Mouse (Mus musculus) monocyte, adult 5-6 weeks (primary cell): ENCODE results near the gene Samhd1. TPM values are rescaled to one million over a fixed set of nuclear protein-coding genes. Genes with fewer than 3 reads are reported as not detected.

Experiments used
- ATAC-seq: fragments of 153-309, 156-312 bp; replicated peaks from 2 replicates; pipeline ENCODE4 v1.8.0; 2017; ENCODE audit warnings: mild to moderate bottlenecking; ENCODE audit not compliant: low TSS enrichment, insufficient number of reproducible peaks, severe bottlenecking, poor library complexity, low FRiP score
- total RNA-seq: library from RNA; stranded (forward); fragments of 200-1000, 200-491, 200-594 nt; gene quantifications from 3 replicates; pipeline ENCODE4 v1.2.3, GENCODE M21; 2017

Gene Samhd1
- 1,089 to 1,183 TPM (median 1,123 TPM) in 3 replicates for total RNA-seq

DNA sequence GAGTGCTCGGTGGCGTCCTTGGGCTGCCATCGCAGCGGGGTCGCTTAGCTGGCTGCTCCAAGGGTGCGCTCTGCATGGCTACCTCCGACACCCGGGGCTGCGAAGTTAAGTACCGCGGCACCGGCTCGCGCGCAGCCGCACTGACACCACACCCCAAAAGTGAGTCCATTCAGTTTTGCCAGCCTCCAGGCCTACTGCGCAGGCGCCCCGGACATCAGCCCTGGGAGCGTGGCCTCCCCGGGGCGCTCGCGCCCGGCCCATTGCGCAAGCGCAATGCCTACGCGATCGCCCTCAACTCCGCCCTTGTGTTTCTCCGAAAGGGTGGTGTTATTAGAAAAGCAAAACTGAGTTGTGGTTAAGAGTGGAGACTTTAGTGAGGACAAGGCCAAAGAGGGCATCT lies at the start of gene Samhd1:
Gene Samhd1 (minus strand): TSS at position 252 of the 400 bp plus-strand sequence.
- ATAC-seq: peak; percentile 64

DNA sequence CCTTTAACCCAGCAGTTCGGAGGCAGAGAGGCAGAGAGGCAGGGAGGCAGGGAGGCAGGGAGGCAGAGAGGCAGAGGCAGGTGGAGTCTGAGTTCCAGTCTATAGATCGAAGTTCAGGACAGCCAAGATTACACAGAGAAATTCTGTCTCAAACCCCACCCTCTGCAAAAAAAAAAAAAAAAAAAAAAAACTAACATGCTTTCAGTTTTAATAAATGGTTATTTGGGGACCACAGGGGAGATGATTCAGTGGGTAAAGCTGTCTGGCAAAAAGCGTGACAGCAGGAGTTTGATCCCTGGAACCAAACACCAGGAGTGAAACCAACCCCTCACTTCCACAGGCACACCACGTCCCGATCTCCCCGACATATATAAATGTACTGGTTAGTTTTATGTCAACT lies 43.1 kb upstream of the Samhd1 start:
- no peak for ATAC-seq

DNA sequence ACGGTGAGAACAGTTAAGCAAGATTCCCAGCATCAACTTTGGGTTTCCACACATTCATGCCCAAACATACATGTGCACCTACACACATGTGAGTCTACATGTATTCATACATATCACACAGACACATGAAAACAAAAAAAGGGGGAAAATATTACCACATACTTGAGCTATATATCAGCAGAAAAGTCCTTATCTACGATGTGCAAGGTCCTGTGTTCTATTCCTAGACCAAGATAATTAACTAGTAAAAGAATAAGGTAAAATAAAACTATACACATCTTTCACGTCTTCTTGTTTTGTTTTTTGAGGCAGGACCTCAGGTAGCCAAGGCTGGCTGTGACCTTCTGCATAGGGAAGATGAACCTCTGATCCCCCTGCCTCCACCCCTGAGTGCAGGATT lies 41.2 kb upstream of the Samhd1 start:
- no peak for ATAC-seq

DNA sequence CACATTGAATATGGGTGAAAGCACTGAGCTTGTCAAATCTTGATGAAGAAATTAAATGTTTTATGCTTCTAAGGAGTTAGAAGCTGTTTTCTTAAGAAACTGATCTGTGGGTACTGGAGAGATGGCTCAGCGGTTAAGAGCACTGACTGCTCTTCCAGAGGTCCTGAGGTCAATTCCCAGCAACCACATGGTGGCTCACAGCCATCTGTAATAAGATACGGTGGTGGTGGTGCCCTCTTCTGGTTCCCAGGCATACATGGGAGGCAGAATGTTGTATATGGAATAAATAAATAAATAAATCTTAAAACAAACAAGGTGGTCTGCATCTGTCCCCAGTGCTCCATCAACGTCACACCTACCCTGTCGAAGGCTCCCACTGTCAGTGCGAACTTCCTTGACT lies 39.4 kb upstream of the Samhd1 start:
- no peak for ATAC-seq

DNA sequence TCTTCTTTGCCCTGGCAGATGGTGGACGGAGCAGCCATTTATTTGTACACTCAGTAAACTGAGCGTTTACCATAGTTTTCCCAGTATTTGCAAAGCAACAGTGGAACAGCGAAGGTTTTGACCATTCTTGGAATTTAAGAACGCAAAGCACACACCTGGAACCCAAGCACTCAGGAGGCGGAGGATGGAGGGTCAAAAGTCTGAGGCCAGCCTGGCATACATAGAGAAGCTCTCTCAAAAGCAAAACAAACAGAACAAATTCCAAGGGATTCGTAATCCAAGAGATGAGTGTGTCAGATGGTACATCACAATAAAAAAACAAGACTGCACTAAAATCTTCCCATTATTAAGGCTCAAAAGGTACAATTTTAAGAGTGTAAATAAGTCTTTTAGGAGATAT lies 38.5 kb upstream of the Samhd1 start:
- ATAC-seq: no peak

DNA sequence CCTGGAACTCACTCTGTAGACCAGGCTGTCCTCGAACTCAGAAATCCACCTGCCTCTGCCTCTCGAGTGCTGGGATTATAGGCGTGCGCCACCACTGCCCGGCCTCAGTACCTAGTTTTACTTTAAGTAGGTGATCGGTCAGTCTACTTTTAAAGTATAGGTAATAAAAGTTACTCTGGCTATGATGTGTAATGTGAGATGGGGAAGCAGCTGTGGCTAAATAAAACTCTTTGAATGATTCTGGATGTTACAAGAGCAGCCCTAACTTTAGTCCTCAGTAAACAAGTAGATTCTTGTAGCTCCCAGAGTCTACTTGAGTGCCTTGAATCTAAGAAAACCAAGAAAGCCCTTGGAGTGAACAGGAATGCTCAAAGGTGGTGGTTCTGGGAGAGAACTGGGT lies 37.9 kb upstream of the Samhd1 start:
- no peak for ATAC-seq

DNA sequence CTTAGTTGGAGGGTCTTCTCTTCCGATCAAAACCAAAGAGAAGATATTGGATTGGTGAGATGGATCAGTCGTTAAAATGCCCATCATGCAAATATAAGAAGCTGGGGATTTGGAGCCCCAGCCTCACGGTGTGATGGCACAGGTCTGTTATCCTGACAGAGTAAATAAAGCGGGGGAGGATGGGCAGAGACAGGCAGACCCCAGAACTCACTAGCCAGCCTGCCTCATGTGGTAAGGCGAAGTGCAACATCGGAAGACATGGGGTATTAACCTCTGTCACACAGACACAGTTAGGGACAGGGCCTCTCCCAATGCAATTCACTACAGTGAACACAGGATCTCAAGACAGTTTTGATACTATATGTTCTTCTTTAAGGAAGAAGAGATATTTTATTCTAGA lies 35.6 kb upstream of the Samhd1 start:
- ATAC-seq: no peak

DNA sequence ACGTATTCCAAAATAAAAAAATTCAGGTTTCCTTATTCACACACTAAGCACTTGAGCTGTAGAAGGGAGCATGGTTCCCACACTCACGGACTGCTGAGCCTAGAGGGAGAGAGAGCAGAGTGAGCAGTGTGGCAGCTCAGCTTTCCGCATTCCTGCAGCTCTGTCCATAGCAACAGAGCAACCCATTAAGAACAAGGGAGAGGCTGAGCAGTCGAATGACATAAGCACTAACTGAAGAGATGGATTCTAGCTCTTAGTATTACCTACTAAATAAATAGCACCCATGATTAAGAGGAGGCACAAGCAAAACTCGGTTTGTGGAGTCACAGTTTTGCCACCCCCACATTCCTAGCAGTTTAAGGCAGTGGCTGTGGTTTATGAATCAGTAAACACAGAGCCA lies 35.1 kb upstream of the Samhd1 start:
- no peak for ATAC-seq

DNA sequence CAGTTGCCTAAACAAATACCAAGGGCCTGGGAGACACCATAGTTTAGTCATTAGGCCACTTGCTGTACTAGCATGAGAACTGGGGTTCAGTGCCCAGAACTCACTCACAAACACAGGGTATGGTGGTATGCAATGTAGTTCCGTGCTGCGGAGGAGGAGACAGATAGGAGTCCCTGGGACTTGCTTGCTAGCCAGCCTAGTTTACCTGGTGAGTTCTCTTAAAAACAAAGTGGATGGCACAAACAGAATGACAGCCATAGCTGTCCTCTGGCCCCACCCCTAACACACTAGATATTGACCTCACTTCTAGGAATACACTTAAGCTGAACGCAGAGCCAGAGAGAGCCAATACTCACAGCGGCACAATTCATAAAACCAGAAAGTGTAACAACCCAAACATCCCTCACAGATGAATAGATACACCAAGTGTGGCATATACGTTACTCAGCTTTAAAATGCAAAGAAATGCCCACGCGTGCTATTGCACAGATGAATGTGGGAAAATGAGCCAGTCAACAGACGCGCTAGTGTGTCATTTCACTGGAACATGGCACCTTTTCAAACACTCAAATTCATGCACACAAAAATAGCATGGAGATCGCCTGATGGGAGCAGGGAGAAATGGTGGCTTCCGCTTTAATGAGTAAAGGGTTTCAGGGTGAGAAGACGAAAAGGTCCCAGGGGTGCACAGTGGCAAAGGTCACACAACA lies 31.5 kb upstream of the Samhd1 start:
- ATAC-seq: no peak

DNA sequence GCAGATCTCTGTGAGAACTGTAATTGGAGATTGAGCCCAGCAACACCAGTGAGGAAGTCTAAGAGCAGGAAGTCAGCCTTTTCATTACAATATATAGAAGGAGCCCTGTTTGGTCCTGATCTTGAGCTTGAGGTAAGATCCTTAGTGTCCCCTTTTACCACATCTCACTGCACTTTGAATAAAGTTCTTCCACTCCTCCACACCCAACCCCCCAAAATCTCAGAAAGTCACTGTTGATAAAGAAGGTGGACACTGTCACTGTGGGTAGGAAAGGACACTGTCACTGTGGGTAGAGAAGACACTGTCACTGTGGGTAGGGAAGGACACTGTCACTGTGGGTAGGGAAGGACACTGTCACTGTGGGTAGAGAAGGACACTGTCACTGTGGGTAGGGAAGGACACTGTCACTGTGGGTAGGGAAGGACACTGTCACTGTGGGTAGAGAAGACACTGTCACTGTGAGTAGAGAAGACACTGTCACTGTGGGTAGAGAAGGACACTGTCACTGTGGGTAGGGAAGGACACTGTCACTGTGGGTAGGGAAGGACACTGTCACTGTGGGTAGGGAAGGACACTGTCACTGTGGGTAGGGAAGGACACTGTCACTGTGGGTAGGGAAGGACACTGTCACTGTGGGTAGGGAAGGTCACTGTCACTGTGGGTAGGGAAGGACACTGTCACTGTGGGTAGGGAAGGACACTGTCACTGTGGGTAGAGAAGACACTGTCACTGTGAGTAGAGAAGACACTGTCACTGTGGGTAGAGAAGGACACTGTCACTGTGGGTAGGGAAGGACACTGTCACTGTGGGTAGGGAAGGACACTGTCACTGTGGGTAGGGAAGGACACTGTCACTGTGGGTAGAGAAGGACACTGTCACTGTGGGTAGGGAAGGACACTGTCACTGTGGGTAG lies 30.5 kb upstream of the Samhd1 start:
- peak; percentile 55 for ATAC-seq

DNA sequence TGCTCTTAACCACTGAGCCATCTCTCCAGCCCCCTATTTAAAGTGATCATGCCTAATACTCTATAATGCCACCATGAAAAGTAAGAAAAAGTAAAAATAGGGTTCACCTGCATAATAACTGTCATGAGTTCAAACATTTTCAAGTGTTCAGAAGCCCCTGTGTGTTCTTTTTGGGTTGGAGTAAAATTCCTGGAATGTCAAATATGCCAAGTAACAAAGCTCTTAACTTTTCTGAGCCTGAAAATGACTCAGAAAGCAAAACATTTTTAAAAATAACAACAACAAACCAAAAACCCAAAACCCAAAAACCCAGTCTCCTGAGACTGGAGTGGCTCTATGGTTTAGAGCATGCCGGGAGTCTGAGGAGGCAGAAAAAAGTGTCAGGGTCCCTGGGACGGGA lies 29.0 kb upstream of the Samhd1 start:
- ATAC-seq: no peak

DNA sequence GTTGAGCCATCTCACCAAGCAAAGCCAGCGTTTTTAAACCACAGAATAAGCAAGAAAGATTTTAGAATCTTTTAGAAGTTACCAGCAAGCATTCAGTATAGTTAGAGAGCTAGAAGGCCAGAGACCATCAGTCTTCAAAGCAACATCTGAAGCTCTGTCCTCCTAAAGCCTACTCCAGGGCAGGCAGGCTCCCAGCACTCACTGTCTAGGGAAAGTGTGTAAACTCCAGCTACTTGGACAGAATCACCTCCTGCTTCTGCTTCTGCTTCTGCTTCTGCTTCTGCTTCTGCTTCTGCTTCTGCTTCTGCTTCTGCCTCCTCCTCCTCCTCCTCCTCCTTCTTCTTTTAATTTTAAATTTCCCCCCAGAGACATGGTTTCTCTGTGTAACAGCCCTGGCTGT lies 21.0 kb upstream of the Samhd1 start:
- peak; percentile 77 for ATAC-seq

DNA sequence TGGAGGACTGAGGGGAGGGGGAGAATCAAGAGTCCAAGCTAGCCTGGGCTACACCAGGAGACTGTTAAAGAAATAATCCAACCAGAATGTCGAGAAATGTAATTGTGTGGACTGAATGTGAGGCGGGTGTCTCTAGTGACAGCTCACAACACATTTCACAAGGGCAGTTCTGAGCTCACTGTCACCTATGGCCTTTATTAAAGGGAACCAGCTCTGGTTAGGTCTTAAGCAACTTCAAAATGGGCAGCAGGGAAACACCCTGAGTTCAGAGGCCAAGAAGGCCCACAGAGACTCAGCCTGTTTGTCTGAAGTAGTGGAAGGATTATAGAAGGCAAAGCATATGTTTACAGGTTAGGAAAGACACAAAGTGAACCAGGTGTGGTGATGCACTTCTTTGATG lies 18.2 kb upstream of the Samhd1 start:
- ATAC-seq: peak; percentile 94

DNA sequence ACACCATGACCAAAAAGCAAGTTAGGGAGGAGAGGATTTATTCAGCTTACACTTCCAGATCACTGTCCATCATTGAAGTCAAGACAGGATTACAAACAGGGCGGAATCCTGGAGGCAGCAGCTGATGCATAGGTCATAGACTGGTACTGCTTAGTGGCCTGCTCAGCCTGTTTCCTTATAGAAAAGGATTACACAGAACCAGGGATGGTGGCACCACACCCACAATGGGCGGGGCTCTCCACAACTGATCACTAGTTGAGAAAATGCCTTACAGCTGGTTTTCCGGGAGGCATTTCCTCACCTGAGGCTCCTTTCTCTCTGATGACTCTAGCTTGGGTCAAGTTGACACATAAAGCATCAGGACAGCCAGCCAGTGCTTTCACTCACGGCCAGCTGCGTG lies 13.4 kb upstream of the Samhd1 start:
- ATAC-seq: 0 out of 2 replicates have a peak, but pooled peaks have one; percentile 30

DNA sequence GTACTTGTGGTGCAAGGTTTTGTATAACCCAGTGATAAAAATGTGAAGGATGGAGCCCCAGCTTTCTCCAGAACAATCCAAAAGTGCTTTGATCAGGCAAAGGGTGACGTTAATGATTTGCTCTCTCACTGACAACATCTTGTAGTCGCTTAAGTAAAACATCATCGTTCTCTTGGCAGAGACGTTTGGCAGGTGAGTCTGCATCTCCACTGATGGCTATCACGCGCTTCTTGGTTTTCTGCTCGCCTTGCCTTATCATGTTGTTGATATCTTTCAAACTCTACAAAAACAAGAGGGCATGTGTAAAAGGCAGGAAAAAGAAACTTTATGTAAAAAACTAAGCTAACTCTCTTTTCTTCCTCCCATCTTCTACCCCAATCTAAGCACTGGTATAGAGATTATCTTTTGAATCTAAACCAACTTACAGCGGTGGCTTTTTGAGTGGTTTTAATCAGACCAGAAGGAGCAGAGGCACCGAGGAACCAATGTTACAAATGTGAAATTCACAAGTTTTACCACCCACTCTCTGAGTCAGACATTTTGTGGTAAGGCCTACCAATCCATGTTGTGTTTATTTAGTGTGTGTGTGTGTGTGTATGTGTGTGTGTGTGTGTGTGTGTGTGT lies 12.4 kb upstream of the Samhd1 start:
- ATAC-seq: no peak

DNA sequence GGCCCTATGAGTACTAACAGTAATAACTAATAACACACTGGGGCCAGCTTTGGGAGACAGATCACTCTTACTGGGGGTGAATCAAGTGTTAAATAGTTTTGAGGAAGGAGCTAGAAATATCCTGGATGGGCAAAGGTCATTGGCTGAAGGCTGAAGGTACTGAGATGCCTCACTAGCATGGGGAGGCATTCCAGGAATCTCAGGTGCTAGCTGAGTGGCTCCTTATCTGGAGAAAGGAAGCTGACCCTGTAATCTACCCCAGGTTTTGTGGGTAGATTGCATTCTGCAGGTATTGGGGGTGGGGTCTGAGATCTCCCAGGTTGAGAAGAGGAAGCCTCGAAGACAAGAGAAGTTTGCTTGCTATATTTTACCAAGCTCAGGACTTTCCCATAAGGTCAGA lies 10.1 kb upstream of the Samhd1 start:
- no peak for ATAC-seq

DNA sequence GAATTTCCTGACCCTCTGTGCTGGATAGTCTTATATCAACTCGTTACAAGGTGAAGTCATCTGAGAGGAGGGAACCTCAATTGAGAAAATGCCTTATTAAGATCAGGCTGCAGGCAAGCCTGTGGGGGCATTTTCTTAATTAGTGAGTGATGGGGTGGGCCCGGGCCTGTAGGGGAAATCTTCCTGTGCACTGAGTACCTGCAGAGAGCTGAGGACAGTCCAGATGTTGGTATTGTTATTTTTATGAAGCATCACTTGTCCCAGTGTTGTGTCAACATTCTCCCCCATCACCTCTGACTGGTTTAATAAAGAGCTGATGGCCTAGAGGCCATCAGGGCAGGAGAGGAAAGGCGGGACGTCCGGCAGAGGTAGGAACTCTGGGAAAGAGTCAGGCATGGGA lies 9.1 kb upstream of the Samhd1 start:
- no peak for ATAC-seq

DNA sequence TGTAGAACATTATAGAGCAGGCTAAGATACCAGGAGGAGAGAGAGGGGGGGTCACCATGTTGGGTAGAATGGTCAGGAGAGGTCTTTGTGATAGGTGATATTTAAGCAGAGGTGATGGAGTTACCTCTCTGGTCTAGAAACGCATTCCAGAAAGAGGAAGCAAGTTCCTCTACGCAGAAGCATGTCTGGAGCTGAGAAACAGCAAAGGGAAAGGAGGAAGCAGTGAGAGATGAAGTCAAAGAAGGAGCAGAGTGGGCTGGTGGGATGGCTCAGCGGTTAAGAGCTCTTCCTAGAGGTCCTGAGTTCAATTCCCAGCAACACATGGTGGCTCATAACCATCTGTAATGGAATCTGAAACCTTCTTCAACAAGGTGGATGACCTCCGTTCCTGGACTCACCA lies 6.9 kb upstream of the Samhd1 start:
- 0 out of 2 replicates have a peak, but pooled peaks have one; percentile 46 for ATAC-seq

DNA sequence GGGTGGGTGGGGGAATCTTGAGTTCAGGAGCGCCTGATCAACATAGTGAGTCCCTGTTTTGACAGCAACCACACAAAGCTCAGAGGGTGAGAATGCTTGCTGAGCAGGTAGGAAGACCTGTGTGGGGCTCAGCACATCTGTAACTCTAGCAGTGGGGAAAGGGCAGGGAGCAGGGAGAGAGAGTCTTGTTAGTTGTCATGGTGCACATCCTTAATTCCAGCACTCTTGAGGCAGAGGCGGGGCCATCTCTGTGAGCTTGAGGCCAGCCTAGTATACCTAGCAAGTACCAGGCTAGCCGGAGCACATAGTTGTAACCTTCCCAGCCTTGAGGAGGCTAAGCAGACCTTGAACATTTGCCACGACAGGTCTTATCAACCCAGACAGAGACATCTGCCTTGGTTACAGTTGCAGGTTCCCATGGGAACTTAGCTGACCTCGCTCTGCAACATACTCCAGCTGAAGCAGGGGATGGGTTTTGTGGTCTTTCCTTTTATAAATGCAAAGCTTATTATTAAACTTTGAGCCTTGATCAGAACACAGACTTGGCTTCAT lies 4.3 kb upstream of the Samhd1 start:
- no peak for ATAC-seq
